Mouse (Mus musculus): ENCODE data around the gene Nxph3.
"Not testable (repeated sequence)": the region's sequence is repeated elsewhere in the genome, so short reads cannot be mapped to it uniquely, and the experiment has no call there.

Gene Nxph3

GRCm38 (mm10) chr11:95517162-95517561 is 2.8 kb upstream of the Nxph3 start:
- DNase-seq = no peak

DNA sequence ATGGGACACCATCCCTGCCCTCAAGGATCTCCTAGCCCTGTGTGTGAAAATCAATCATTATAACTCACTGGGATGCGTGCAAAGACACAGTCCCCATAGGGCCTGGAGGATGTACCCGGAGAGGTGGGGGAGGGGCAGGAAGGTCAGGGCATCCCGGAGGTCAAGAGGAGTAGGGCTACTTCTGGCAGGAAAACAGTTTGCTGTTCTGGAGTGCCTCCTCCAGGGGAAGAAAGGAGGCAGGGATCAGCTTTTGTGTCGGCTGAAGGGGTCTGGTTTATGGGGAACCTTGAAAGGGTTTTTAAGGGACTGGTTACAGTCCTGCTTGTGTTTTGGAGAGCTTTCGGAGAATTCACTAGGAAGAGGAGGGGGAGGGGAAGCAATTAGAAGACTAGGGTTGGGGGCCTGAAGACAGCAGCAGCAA is 2.1 kb upstream of the Nxph3 start:
- DNase-seq = no peak

GRCm38 (mm10) chr11:95515376-95516323 is 1.3 kb upstream of the Nxph3 start:
- DNase-seq = no peak

DNA sequence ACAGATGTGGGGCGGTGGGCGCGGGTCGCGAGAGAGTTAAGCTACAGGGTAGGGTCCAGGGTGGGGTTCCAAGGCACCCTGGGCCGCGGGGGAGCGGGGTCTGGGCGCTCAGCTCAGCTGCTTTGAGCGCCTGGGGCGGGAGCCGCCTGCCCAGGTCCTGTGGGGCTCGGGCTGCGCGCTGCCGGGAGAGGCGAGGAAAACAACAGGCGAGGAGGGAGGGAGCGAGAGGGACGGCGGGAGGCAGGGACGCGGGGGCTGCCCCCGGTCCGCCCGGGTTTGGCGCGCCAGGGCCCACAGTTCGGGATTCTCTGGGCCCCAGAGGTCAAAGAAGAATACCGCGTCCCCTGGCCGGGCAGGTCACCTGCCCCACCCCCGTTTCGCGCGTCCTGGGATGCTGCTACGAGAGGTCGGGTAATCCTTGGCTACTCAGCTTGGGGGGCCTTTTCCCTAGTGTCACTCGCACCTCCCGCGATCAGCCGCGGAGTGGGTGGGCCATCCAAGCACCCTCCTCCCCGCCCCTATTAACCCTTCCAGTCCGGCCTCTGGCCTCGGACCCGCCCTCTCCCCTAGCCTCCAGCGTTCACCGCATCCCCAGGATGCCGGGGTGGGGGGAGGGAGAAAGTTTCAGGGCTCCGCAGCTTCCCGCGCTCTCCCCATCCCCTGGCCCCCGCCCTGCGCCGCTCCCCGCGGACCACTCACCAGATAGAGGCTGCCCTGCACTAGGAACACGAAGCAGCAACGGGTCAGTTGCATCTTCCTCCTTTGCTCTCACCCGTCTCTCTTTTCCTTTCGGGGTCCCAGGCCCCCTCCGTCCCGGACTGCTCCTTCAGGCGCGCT is 691 bp downstream of the Nxph3 start:
- DNase-seq = no peak

GRCm38 (mm10) chr11:95512383-95512782 is 2.0 kb downstream of the Nxph3 start:
- no peak for DNase-seq

DNA sequence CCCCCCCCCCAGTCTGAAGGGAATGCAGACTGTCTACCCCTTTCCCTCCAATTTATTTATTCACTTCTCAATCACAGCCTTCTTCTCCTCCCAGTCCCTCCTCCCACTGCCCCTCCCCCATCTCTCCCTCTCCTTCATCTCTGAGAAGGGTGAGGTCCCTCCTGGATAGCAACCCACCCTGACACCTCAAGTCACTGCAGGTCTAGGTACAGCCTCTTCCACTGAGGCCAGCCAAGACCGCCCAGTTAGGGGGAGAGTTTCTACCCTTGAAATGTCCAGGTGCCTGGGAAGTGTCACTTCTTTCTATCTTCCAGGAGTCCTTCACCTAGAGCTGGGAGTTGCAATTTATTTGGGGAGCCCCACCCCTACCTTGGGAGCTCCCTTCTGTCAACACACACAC is 2.5 kb downstream of the Nxph3 start:
- DNase-seq = no peak

DNA sequence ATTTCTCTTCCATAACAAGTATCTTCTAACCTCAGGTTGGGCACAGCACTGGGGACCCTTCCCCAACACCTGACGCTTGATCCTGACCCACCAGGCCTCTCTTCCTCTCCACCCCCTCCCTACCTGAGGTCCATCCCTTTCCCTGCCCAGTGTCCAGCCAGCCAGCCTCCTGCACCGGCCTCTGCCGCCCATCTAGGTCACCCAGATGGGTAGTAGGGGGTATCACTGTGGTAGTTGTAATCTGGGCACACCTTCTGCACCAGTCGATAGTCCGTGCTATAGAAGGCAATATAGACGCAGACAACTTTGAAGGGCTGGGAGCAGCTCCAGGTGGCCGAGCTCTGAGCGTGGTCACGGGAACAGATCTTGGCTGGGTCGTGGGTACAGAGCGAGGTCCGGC is 3.7 kb downstream of the Nxph3 start:
- DNase-seq = no peak

GRCm38 (mm10) chr11:95509126-95509717 is 5.1 kb downstream of the Nxph3 start:
- no peak for DNase-seq

DNA sequence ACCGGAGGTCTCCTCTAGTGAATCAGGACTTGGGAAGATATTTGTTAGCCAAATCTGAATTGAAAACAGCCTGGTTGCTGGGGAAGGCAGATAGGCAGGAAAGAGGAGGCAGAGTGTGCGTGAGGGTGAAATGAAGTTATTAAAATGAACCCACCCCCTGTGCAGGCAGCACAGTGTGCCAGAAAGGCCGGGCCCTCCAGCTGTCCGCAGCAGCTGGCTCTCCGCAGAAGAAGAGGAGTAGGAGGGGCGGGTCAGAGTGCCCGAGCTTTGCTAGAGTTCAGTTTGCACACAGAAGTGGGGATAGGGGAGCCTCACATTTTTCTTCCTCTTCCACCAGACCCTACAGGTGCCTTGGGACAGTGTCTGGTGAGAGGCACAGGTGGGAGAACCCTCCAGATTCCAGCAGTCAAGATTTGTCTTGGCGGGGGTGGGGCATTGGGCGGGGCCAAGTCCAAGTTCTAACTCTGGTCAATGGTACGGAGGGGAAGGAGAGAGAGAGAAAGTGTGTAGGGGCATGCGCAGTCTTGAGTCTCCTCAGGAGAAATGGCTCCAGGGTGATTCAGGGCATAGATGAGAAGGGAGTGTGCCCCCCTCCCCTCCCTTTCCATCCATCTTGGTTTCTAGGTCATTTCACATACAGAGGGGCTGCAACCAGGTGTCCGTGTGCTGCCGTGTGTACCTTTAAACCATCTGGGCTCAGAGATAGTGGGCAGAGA is 6.0 kb downstream of the Nxph3 start:
- DNase-seq = no peak

DNA sequence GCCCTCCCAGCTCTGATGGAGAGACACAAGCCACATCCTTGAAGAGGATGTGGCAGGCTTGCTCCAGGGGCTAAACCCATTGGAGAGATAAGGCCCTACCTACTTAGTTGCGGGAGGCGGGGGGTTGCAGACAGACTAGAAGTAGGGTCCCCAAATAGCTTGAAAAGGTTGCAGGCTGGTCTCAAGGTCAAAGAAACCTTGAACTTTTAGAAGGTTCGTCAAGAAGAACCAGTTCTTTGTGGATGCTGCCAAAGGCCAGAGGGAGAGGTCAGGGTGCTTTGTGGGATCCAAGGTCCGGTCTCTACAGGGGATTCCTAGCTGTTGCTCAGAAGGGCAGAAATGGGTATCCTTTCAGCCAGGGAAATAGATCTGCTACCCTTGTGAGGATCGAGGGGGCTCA is 6.6 kb downstream of the Nxph3 start:
- no peak for DNase-seq

- DNase-seq = no peak
Measured at GRCm38 (mm10) chr11:95507041-95507716, 7.2 kb downstream of the Nxph3 start.

DNA sequence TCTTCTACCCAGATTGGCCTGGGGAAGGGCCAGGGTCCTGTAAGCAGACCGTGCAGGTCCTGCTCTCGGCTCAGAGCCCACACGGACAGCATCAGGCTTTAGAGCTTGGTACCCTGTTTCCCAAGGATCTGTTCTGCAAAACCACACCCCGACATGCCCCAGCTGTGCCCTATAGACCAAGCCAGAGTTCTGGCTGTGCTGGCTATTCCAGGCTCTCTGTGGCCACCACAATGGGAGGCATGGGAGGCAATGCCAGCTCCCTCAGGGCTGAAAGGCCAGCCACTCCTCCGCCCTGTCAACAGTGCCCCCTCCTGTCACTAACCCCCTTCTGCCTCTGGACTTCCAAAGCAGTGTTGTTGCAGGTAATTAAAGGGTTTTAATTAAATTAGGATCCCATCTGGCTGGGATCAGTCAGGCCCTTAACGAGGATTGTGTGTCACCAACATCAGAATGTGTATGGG is 10.1 kb downstream of the Nxph3 start:
- DNase-seq = no peak

DNA sequence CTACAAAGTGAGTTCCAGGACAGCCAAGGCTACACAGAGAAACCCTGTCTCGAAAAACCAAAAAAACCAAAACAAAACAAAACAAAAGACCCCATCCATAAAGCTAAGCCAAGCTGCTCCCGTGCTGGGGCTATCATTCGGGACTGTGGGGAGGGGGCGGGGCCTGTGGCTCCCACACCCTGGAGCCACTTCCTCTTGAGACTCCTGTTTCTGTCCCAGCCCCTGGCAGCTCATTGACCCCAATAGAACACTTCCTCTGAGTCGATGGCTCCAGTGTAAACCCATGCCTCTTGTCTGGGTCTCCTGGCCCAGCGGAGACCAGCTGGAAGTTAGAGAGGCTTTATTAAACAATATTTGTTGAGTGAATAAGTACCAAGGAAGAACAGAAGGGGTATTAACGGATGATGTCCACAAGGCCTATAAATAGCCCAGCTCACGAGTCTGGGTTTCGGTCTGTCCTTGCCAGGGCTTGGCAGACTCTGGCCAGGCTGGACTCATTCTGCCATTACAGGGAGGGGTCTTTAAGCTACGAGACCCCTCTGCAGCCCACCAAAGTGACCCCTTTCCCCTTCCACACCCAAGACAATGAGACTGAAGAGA is 10.7 kb downstream of the Nxph3 start:
- no peak for DNase-seq

- not testable (repeated sequence) for DNase-seq
Measured at GRCm38 (mm10) chr11:95501826-95502225, 12.5 kb downstream of the Nxph3 start.

DNA sequence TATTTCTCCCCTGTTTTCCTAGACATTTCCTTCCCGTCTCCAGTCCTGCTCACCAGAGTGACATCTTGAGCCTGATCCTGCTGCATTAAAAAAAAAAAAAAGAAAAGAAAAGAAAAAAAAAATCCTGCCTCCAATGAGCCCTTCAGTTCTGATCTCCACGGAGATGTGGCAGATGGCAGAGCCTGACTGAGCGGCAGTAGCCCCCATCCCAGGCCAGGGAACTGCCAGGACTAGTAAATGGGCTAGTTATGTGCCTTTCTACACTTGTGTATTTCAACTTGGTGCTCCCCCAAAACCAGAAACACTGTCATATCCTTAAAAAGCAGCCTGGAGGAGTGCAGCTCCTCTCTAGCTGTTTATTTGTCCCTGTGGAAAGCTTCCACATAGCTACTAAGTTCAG is 13.5 kb downstream of the Nxph3 start:
- no peak for DNase-seq

GRCm38 (mm10) chr11:95500412-95500811 is 14.0 kb downstream of the Nxph3 start:
- DNase-seq = no peak

DNA sequence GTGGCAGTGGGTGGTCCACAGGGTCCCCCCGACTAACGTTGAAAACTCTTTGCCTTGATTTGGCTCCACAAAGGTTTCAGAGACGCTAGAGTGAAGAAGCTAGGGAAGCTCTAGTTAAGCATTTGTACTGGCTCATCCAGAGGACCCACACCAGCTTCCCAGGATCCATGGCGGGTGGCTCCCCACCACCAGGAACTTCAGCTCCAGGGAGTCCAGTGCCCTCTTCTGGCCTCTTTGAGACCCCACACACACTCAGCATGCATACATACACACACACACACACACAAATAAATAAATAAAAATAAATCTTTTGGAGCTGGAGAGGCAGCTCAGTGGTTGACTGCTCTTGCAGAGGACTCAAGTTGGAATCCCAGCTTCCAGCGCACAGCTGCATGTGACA is 16.4 kb downstream of the Nxph3 start:
- DNase-seq = no peak

- DNase-seq = no peak
Measured at GRCm38 (mm10) chr11:95495883-95496282, 18.5 kb downstream of the Nxph3 start.

DNA sequence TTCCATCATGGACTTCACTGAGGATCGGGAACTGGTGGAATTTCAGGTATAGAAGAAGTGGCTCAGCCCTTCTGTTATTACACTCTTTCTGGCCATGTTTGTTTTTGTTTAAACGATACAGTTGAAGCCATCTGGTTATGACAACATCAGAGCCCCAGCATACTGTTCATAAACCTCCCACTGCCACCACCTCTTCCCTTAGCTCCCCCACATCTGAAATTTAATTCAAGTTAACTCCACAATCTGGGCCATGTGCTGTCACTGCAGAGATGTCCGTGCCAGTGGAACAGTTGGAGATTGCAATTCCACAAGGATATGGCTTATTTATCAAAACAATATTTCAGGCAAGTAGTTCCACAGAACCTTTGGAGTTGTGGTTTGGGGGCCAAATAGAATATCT is 20.0 kb downstream of the Nxph3 start:
- no peak for DNase-seq

DNA sequence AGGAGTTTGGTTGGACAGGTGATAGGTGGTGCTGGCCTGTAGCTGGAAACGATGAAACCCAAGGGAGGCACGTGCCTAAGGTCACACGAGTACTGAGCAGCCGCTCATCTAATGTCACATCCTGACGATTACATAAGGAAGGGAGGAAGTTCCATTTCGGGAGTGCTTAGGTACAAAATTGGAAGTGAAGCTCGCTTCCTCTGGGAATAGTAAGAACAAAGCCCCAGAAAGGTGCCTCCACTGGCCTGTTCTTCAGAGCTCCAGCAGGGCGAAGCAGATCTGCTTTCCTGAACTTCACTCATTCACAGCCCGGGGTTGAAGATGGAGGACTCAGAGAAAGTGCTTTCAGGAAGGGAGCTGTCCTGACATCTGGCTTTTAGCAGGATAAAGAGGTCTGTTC is 20.4 kb downstream of the Nxph3 start:
- no peak for DNase-seq

GRCm38 (mm10) chr11:95493010-95493409 is 21.4 kb downstream of the Nxph3 start:
- no peak for DNase-seq

GRCm38 (mm10) chr11:95492256-95492655 is 22.1 kb downstream of the Nxph3 start:
- DNase-seq = no peak

All from kidney, adult 9 months (tissue).